Mouse (Mus musculus): ENCODE data around the gene Cldn2. TPM values are rescaled to one million over a fixed set of nuclear protein-coding genes. Genes with fewer than 3 reads are reported as not detected.
"Not testable (repeated sequence)": the region's sequence is repeated elsewhere in the genome, so short reads cannot be mapped to it uniquely, and the experiment has no call there.

Gene Cldn2
- polyA plus RNA-seq (2011; ENCODE audit: insufficient read depth, insufficient read length, low replicate concordance, missing spikeins), result 1.3 TPM in 1 of 2 replicates, not detected in the other

DNA sequence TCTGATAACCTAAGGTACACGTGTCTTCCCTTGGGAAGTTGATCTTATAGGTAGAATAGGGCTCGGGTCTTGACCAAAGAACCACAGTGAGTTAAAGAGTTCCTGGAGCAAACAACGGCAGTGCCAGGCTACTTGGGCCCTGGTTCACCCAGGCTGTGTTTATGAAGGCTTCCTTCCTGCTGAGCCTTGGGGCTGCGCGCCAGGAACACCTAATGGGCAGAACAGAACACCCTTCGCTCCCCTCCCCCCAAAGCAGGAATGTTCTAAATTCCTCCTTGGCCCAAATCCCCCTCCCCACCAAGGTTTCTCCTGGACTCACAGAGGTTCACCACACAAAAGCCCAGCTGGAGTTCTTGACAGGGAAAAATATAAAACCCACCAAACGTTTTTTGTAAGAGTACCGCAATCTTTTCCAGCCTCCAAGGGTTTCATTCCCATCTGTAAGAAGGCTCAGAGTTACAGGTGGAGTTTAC, at the start of gene Cldn2:
Gene Cldn2, plus strand, starts transcription at position 423 of the 473 bp plus-strand sequence.
- no peak within 1 kb of the TSS for H3K27ac ChIP-seq (ENCODE audit: control insufficient read depth, insufficient read depth, low read depth, low read length, poor library complexity)
- TF ChIP-seq CTCF (IDR thresholded peaks at IDR 0.05; ENCODE audit: control insufficient read depth, insufficient read depth, low read length) (no peak), POLR2A (IDR thresholded peaks at IDR 0.05; ENCODE audit: borderline replicate concordance, control insufficient read depth, low read depth, low read length) (no peak)
- no peaks in the 10 kb centered on the region; the same call in 1 of the 2 replicates for H3K4me1 ChIP-seq (ENCODE audit: control insufficient read depth, insufficient read depth, low read length)
- H3K4me3 ChIP-seq (replicated peaks; ENCODE audit: control insufficient read depth, low read depth, low read length), result no peak within 1 kb of the TSS
- 61% methylated on average over 8 of the region's 8 CpGs for WGBS

DNA sequence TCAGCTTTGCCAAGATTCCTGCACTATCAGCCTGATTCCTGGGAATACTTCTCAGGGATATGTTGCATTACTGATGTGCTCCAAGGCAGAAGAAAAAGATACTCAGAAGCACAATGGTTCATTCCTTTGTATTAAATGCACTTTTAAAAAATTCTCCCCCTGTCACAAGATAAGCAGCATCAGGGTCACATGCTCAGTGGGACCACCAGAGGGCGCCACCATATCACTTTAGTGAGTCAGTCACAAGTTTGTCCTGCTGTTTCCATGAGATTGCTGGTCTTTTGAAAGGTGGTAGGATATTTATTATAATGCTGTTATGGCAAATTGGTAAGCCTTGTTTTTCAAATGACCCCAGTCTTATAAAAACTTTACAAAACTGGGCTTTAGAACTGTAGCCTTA, 48.8 kb upstream of the Cldn2 start:
- Histone ChIP-seq H3K27ac (ENCODE audit: control insufficient read depth, insufficient read depth, low read depth, low read length, poor library complexity) (no peak overlapping the region), H3K4me3 (replicated peaks; ENCODE audit: control insufficient read depth, low read depth, low read length) (no peak overlapping the region), H3K4me1 (ENCODE audit: control insufficient read depth, insufficient read depth, low read length) (no peaks in the 10 kb centered on the region)
- TF ChIP-seq POLR2A (IDR thresholded peaks at IDR 0.05; ENCODE audit: borderline replicate concordance, control insufficient read depth, low read depth, low read length), result no peak
- peak; percentile 63 for TF ChIP-seq CTCF (IDR thresholded peaks at IDR 0.05; ENCODE audit: control insufficient read depth, insufficient read depth, low read length)
- 4% methylated on average over 1 of the region's 1 CpGs for WGBS

DNA sequence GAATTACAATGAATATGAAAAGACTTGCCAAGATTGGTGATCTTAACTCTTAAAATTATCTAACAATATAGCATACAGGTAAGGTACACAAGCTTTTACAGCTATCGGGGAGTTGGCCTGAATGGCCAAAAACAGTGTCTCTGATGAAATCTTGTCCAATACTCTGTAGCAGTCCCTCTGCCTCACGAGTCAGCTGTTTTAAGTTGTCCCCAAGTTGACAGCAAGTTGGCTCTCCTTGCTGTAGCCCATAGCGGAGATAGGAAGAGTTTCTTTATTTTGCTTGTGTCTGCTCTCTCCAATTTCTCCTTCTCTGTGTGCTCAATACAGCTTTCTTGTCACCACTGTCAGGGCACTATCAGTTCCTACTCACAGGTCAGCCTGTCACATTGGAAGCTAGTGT, 42.0 kb upstream of the Cldn2 start:
- H3K27ac ChIP-seq (ENCODE audit: control insufficient read depth, insufficient read depth, low read depth, low read length, poor library complexity); H3K4me1 ChIP-seq (ENCODE audit: control insufficient read depth, insufficient read depth, low read length); H3K4me3 ChIP-seq (replicated peaks; ENCODE audit: control insufficient read depth, low read depth, low read length): not testable (repeated sequence)
- 71% methylated on average over 3 of the region's 3 CpGs for WGBS

DNA sequence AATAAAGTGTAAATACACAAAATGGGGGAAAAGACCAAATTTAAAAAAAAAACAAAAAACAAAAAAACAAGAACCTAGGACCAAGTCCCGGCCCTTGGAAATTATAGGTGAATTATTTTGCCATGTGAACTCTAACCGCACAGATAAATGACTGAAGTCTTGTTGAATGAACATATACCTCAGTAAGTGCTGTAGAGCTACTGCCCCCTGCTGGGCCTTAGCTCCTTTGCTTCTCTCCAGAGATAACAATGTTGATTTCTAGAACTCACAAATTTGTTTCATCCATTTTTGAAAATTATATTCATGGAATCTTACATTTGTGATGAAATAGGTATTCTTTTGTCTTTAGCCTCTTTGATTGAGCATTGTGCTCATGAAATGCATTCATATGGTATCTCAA, 38.1 kb upstream of the Cldn2 start:
- 51% methylated on average over 2 of the region's 2 CpGs for WGBS
- no peak for TF ChIP-seq CTCF (IDR thresholded peaks at IDR 0.05; ENCODE audit: control insufficient read depth, insufficient read depth, low read length)
- TF ChIP-seq POLR2A (IDR thresholded peaks at IDR 0.05; ENCODE audit: borderline replicate concordance, control insufficient read depth, low read depth, low read length), result no peak
- H3K4me1 ChIP-seq (ENCODE audit: control insufficient read depth, insufficient read depth, low read length), result no peaks in the 10 kb centered on the region
- no peak overlapping the region for H3K4me3 ChIP-seq (replicated peaks; ENCODE audit: control insufficient read depth, low read depth, low read length)
- no peak overlapping the region for H3K27ac ChIP-seq (ENCODE audit: control insufficient read depth, insufficient read depth, low read depth, low read length, poor library complexity)

DNA sequence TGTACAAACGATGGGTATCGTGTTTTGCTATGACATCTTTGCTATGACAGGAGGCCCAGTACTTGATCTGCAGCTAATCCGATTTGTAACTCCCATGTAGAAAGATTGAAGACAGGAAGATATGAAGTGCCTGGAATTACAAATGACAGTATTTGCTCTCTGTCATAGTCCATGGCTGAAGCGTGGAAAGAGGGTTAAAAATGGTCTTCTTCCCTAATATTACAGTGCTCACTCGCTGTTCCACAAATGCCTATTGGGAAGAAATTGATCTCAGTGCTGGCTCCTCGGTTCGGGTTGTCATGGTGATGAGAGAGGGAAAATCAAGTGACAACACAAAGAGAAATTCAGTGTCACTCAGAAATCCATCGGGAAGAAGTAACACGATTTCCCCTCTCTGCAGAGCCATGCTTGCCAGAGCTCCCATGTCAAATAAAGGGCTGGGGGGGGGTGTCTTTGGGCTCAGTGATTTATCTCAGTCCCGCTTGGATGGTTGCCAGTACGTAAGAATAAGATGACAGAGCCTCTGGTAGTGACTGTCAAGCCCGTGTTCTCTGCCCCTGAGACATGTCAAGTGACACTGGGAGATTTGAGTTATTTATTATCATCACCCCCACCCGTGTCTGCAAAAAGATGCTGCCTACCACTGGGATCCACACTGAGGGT, 30.5 kb upstream of the Cldn2 start:
- 79% methylated on average over 13 of the region's 13 CpGs for WGBS
- TF ChIP-seq CTCF (IDR thresholded peaks at IDR 0.05; ENCODE audit: control insufficient read depth, insufficient read depth, low read length), result no peak
- no peak for TF ChIP-seq POLR2A (IDR thresholded peaks at IDR 0.05; ENCODE audit: borderline replicate concordance, control insufficient read depth, low read depth, low read length)
- H3K4me1 ChIP-seq (ENCODE audit: control insufficient read depth, insufficient read depth, low read length), result no peaks in the 10 kb centered on the region

DNA sequence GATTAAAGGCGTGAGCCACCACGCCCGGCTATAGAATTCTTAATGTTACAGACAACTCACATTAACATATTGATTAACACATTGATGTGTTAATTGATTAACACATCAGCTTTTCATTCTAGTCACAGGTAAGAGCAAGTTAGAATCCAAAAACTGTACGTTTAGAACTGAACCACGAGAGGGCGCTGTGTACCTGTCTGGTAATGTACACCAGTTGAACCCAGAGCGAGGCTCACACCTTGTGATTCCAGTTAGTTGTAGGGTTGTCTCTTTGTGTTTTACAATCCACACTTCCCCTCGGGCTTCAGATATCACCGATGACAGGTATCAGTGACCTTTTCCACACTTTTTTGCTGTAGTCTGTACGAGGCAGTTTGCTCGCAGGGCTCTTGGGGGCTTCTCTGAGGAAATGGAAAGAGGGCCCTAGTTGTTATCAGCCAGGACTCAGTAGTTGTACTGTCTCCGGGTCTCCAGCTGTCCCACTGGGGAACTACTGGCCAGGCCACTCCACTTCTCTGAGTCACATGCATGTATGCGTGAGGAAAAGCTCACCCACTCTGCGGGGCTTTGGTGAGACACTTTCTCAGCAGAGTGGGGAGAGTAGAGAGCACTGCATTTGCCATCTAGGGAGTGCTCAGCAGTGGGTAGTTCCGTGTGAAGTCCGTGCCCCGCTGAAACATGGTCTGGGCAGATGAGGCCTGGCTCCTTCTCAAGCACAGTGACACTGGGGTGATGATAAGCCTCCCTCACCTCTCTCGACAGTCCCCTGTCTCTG, 26.1 kb upstream of the Cldn2 start:
- no peak overlapping the region for H3K4me3 ChIP-seq (replicated peaks; ENCODE audit: control insufficient read depth, low read depth, low read length)
- no peak overlapping the region for H3K27ac ChIP-seq (ENCODE audit: control insufficient read depth, insufficient read depth, low read depth, low read length, poor library complexity)
- WGBS, result 23% methylated on average over 18 of the region's 18 CpGs
- H3K4me1 ChIP-seq (ENCODE audit: control insufficient read depth, insufficient read depth, low read length), result no peaks in the 10 kb centered on the region
- TF ChIP-seq CTCF (IDR thresholded peaks at IDR 0.05; ENCODE audit: control insufficient read depth, insufficient read depth, low read length) (peak; percentile 29; the same call in 1 of the 2 replicates), POLR2A (IDR thresholded peaks at IDR 0.05; ENCODE audit: borderline replicate concordance, control insufficient read depth, low read depth, low read length) (no peak)

More for the DNA sequence above, 30.5 kb upstream of the Cldn2 start:
- H3K27ac ChIP-seq (ENCODE audit: control insufficient read depth, insufficient read depth, low read depth, low read length, poor library complexity), result no peak overlapping the region
- no peak overlapping the region for H3K4me3 ChIP-seq (replicated peaks; ENCODE audit: control insufficient read depth, low read depth, low read length)

DNA sequence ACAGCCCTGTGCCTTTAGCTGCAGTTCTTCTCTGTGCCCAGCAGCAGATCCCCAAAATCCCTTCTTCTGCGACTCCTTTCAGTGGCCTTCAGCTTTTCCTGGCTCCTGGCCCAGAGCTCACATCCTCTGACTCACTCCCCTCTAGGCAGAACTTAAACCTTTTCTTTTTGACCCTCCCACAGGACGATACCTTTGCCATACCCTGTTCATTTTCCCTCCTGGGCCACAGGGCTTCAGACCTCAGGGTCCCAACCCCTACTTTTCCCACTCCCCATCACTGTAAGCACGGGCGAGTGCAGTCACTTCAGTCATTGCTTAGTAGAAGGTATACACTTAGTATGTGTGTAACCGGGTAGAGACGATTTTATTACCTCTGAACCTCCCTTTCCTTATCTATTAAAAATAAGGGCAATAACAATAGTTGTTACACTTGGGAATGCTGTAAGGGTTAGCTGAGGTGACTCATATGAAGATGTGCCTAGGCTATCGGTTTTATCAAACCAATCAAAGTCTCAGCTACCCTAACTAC, 25.5 kb upstream of the Cldn2 start:
- H3K4me3 ChIP-seq (replicated peaks; ENCODE audit: control insufficient read depth, low read depth, low read length), result no peak overlapping the region
- 62% methylated on average over 7 of the region's 7 CpGs for WGBS
- no peak overlapping the region for H3K27ac ChIP-seq (ENCODE audit: control insufficient read depth, insufficient read depth, low read depth, low read length, poor library complexity)
- no peak for TF ChIP-seq POLR2A (IDR thresholded peaks at IDR 0.05; ENCODE audit: borderline replicate concordance, control insufficient read depth, low read depth, low read length)
- no peak for TF ChIP-seq CTCF (IDR thresholded peaks at IDR 0.05; ENCODE audit: control insufficient read depth, insufficient read depth, low read length)
- H3K4me1 ChIP-seq (ENCODE audit: control insufficient read depth, insufficient read depth, low read length), result no peaks in the 10 kb centered on the region

DNA sequence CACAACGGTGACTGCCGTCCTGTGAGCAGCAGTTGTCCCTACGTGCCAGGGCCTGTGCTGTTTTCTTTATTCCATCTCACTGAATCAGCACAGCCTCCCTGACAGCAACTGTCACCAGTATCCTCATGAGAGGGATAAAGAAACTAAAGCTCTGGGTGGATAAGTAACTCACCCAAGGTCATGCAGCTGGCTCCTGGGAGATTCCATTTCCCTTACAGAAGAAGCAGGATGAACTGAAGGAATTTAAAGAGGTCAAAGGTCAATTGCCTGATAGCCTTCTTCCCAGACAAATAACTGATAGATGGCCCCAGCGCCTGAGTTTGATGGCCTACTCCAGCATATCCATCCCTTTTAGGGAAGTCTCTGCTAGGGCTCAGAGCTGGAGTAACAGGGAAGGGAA, 23.3 kb upstream of the Cldn2 start:
- 85% methylated on average over 4 of the region's 4 CpGs for WGBS
- Histone ChIP-seq H3K4me3 (replicated peaks; ENCODE audit: control insufficient read depth, low read depth, low read length) (no peak overlapping the region), H3K4me1 (ENCODE audit: control insufficient read depth, insufficient read depth, low read length) (no peaks in the 10 kb centered on the region), H3K27ac (ENCODE audit: control insufficient read depth, insufficient read depth, low read depth, low read length, poor library complexity) (no peak overlapping the region)
- TF ChIP-seq CTCF (IDR thresholded peaks at IDR 0.05; ENCODE audit: control insufficient read depth, insufficient read depth, low read length), result no peak
- TF ChIP-seq POLR2A (IDR thresholded peaks at IDR 0.05; ENCODE audit: borderline replicate concordance, control insufficient read depth, low read depth, low read length), result no peak
